Mouse (Mus musculus) stomach, embryonic 14.5 days (tissue): ENCODE data around the gene Tkfc. TPM values are rescaled to one million over a fixed set of nuclear protein-coding genes. Genes with fewer than 3 reads are reported as not detected.

ENCODE experiments used
- ATAC-seq: fragments of 200-750 bp; cut with Nextera tagmentation; 2 replicates; pipeline ENCODE4 v1.8.0; 2017; ENCODE audit warnings: low read depth, moderate TSS enrichment; ENCODE audit not compliant: insufficient number of reproducible peaks, insufficient read depth, low FRiP score
- H3K27ac ChIP-seq: fragments of 300-500 bp; sonication (generic); 2 replicates; pipeline ENCODE4 v1.5.1; 2014; ENCODE audit warnings: mild to moderate bottlenecking, low read length, moderate library complexity, mixed read lengths
- H3K27me3 ChIP-seq: fragments of 300-500 bp; sonication (generic); 2 replicates; pipeline ENCODE4 v1.6.1; 2014; ENCODE audit warnings: low read length, control low read depth, mixed read lengths; ENCODE audit not compliant: control insufficient read depth, insufficient read depth
- H3K36me3 ChIP-seq: fragments of 300-500 bp; sonication (generic); 2 replicates; pipeline ENCODE4 v1.6.1; 2014; ENCODE audit warnings: mild to moderate bottlenecking, control low read depth, low read length, moderate library complexity, mixed read lengths; ENCODE audit not compliant: control insufficient read depth, insufficient read depth
- H3K4me1 ChIP-seq: fragments of 300-500 bp; sonication (generic); 2 replicates; pipeline ENCODE4 v1.6.1; 2014; ENCODE audit warnings: low read length, control low read depth, mixed read lengths; ENCODE audit not compliant: control insufficient read depth, insufficient read depth
- H3K4me2 ChIP-seq: fragments of 300-500 bp; sonication (generic); replicated peaks from 2 replicates; pipeline ENCODE4 v1.6.1; 2014; ENCODE audit warnings: low read depth, low read length, control low read depth
- H3K4me3 ChIP-seq: fragments of 300-500 bp; sonication (generic); 2 replicates; pipeline ENCODE4 v1.5.1; 2014; ENCODE audit warnings: low read depth, low read length, control low read depth
- H3K9ac ChIP-seq: fragments of 300-500 bp; sonication (generic); replicated peaks from 2 replicates; pipeline ENCODE4 v1.6.1; 2014; ENCODE audit warnings: low read depth, mild to moderate bottlenecking, control low read depth, low read length, moderate library complexity, mixed read lengths
- H3K9me3 ChIP-seq: fragments of 300-500 bp; sonication (generic); 2 replicates; pipeline ENCODE4 v1.6.1; 2016; ENCODE audit warnings: low read depth, low read length, control low read depth; ENCODE audit not compliant: control insufficient read depth
- WGBS: fragments of 180-500 bp; shearing (Covaris S2); extraction: QIAGEN DNeasy Blood & Tissue Kit; methylation state at CpG from one replicate; pipeline ENCODE4 v1.1.7; 2014; 5-methylcytosine and 5-hydroxymethylcytosine counted together
- polyA plus RNA-seq: library from polyadenylated mRNA; unstranded; fragments of >200 nt; fragmentation: Nextera tagmentation; extraction: Ambion mirVana; gene quantifications from 2 replicates; pipeline ENCODE4 v1.2.1, GENCODE M21; 2014

The Tkfc gene
- polyA plus RNA-seq, 1 experiment from 2014 or later: 19.2 TPM

- no peaks in the 10 kb centered on the region for H3K9me3 ChIP-seq
- ATAC-seq: no peak
- no peak overlapping the region for H3K9ac ChIP-seq
- H3K36me3 ChIP-seq: peaks cover 4% of the 10 kb centered on the region; the same call in 1 of the 2 replicates
- whole genome bisulfite sequencing: 89% methylated on average over 6 of the region's 6 CpGs
- H3K4me2 ChIP-seq: no peak overlapping the region
- no peaks in the 10 kb centered on the region for H3K4me1 ChIP-seq
- no peak overlapping the region for H3K4me3 ChIP-seq
- H3K27ac ChIP-seq: no peak overlapping the region
- no peaks in the 10 kb centered on the region for H3K27me3 ChIP-seq
Measured at GRCm38 (mm10) chr19:10591659-10592377, 13.6 kb downstream of the Tkfc start.

DNA sequence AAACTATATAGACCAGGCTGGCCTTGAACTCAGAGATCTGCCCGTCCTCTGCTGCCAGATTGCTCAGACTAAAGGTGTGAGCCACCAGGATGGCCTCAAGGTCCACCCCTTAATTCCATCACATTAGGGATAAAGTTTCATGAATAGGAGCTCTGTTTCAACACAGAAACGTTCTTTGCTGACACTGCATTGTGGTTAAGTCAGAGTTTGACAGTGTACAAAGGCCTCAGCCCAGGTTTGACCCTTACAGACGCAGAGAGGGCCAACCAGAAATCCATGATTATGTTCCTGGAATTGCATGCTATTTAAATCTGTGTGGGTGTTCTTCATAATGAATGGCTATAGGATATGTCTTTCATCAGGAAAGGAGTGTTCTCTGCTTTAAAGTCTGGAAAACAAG lies 15.2 kb downstream of the Tkfc start:
- no peaks in the 10 kb centered on the region for H3K27me3 ChIP-seq
- H3K4me2 ChIP-seq: no peak overlapping the region
- H3K4me1 ChIP-seq: no peaks in the 10 kb centered on the region
- 63% methylated on average over 3 of the region's 3 CpGs for WGBS
- H3K36me3 ChIP-seq: peaks cover 3% of the 10 kb centered on the region; the same call in 1 of the 2 replicates
- H3K27ac ChIP-seq: no peak overlapping the region
- no peak overlapping the region for H3K4me3 ChIP-seq
- no peak overlapping the region for H3K9ac ChIP-seq
- no peak for ATAC-seq
- no peaks in the 10 kb centered on the region for H3K9me3 ChIP-seq

- H3K4me2 ChIP-seq: no peak overlapping the region
- ATAC-seq: no peak
- H3K27ac ChIP-seq: no peak overlapping the region
- no peak overlapping the region for H3K9ac ChIP-seq
- no peaks in the 10 kb centered on the region for H3K4me1 ChIP-seq
- no peak overlapping the region for H3K4me3 ChIP-seq
- no peaks in the 10 kb centered on the region for H3K27me3 ChIP-seq
- 72% methylated on average over 5 of the region's 5 CpGs for WGBS
- H3K9me3 ChIP-seq: no peaks in the 10 kb centered on the region
- no peaks in the 10 kb centered on the region for H3K36me3 ChIP-seq
Measured at GRCm38 (mm10) chr19:10589127-10589857, 16.2 kb downstream of the Tkfc start.

DNA sequence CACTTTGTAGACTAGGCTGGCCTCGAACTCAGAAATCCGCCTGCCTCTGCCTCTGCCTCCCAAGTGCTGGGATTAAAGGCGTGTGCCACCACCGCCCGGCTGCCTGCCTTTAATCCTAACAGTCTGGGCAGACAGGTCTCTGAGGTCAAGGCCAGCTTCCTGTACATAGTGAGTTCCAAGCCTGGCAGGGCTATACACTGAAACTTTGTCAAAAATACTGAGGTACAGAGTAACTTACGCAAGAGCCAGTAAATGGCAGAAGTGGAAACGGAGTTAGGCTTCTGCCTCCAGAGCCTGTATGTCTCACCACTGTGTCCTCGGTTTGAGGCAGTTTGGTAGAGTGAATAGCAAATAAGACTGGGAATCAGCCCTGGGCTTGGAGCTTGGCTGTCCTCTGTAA lies 18.2 kb downstream of the Tkfc start:
- no peak overlapping the region for H3K9ac ChIP-seq
- H3K27ac ChIP-seq: no peak overlapping the region
- H3K9me3 ChIP-seq: no peaks in the 10 kb centered on the region
- H3K27me3 ChIP-seq: no peaks in the 10 kb centered on the region
- no peaks in the 10 kb centered on the region for H3K36me3 ChIP-seq
- no peak for ATAC-seq
- H3K4me1 ChIP-seq: no peaks in the 10 kb centered on the region
- H3K4me3 ChIP-seq: no peak overlapping the region
- H3K4me2 ChIP-seq: no peak overlapping the region
- 84% methylated on average over 8 of the region's 8 CpGs for WGBS

DNA sequence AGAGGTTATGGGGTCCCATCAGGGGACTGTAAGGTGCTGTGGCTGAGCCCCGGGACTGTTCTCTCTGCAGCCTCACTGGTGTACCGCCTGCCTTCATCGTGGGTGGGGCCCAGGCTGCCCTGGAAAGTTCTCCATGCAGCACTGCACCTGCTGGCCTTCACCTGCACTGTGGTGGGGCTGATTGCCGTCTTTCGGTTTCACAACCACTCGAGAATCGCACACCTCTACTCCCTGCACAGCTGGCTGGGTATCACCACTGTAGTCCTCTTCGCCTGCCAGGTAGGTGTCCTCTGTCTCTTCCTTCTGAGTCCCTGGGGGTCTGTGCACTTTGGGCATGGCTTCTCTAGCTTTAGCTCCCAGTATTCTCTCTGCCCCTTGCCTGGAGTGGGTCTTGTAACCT lies 20.3 kb downstream of the Tkfc start:
- Histone ChIP-seq H3K9me3 (no peaks in the 10 kb centered on the region), H3K4me1 (no peaks in the 10 kb centered on the region), H3K27me3 (no peaks in the 10 kb centered on the region), H3K4me3 (no peak overlapping the region), H3K9ac (no peak overlapping the region), H3K4me2 (no peak overlapping the region), H3K27ac (no peak overlapping the region), H3K36me3 (no peaks in the 10 kb centered on the region)
- 87% methylated on average over 8 of the region's 8 CpGs for WGBS
- ATAC-seq: no peak

DNA sequence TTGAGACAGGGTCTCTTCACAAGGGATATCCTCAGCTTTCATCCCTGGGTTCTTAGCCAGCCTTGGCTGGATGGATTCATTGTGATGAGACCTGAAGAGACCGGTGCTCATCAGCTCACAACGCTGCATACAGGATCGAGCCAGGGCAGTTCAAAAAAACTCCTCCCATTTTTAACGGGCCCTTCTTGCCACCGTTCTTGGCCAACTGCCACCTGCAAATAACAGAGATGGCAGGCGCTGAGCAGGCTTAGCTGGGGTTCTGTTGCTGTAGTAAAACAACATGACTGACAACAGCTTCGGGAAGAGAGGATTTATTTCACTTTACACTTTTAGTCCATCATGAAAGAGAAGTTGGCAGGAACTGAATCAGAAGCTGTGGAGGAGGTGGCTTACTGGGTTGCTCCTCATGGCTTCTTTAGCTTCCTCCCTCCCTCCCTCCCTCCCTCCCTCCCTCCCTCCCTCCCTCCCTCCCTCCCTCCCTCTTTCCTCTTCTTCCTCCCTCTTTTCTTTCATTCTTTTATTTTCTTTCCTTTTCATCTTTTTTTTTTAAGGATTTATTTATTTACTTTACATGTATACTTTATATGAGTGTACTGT lies 21.8 kb downstream of the Tkfc start:
- H3K9me3 ChIP-seq: no peaks in the 10 kb centered on the region
- H3K4me3 ChIP-seq: no peak overlapping the region
- no peak overlapping the region for H3K27ac ChIP-seq
- no peaks in the 10 kb centered on the region for H3K36me3 ChIP-seq
- no peak for ATAC-seq
- no peak overlapping the region for H3K4me2 ChIP-seq
- 77% methylated on average over 7 of the region's 7 CpGs for WGBS
- H3K4me1 ChIP-seq: no peaks in the 10 kb centered on the region
- no peak overlapping the region for H3K9ac ChIP-seq
- H3K27me3 ChIP-seq: no peaks in the 10 kb centered on the region

DNA sequence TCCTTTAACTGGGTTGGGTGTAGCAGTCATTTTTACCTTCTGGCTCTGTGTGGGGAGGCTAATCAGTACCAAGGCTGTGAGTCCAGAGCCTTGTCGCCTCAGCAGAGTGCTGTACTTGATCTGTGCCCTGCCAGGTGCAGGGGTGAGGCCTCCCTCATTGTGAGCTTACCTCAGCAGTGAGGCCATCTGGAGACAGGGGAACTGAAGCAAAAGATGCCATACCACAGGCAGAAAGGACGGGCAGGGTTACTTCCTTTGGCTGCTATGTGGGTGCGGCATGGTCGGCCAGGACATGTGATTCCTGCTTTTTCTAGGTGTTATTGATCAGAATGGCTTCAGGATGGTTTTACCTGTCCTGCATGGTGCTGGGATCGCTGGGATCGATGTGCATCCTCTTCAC lies 23.5 kb downstream of the Tkfc start:
- H3K9ac ChIP-seq: no peak overlapping the region
- H3K4me1 ChIP-seq: no peaks in the 10 kb centered on the region
- WGBS: 84% methylated on average over 6 of the region's 6 CpGs
- H3K36me3 ChIP-seq: no peaks in the 10 kb centered on the region
- no peaks in the 10 kb centered on the region for H3K27me3 ChIP-seq
- ATAC-seq: no peak
- no peak overlapping the region for H3K4me2 ChIP-seq
- H3K9me3 ChIP-seq: no peaks in the 10 kb centered on the region
- H3K27ac ChIP-seq: no peak overlapping the region
- H3K4me3 ChIP-seq: no peak overlapping the region

DNA sequence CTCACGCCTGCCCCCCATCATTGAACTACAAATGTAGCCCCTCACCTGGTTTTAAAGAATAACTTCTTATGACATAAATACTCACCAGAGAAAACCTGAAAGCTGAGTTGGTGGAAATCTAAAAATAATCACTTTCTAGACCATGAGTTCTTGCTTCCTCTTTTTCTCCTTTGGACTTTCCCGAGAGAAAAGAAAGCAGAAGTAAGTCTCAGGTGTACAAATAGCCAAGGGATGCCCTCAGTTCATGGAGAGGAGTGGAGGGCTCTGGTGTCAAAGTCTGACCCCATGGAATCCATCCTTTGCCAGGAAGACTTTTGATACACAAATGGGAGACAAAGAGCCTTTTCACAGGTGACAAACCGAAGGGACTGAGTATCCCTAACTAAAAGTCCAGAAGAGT lies 24.7 kb downstream of the Tkfc start:
- no peaks in the 10 kb centered on the region for H3K9me3 ChIP-seq
- H3K4me3 ChIP-seq: no peak overlapping the region
- H3K27ac ChIP-seq: no peak overlapping the region
- peaks cover 4% of the 10 kb centered on the region; the same call in 1 of the 2 replicates for H3K4me1 ChIP-seq
- WGBS: 83% methylated on average over 3 of the region's 3 CpGs
- ATAC-seq: no peak
- H3K9ac ChIP-seq: no peak overlapping the region
- no peak overlapping the region for H3K4me2 ChIP-seq
- no peaks in the 10 kb centered on the region for H3K27me3 ChIP-seq
- H3K36me3 ChIP-seq: no peaks in the 10 kb centered on the region
